In genomic region chr3:144203259-144203987, GRCm38 (mm10) we compare ENCODE assay signal across 8 mouse cellular contexts. TPM values are rescaled to one million over a fixed set of nuclear protein-coding genes. Genes with fewer than 3 reads are reported as not detected.
DNase-seq lines count a peak whose midpoint lies in the region; ATAC-seq and TF ChIP-seq lines count a peak whose summit lies in the region.

No protein-coding gene starts in this region.

- no peak for TF ChIP-seq EP300 in liver, embryonic 14.5 days (IDR thresholded peaks at IDR 0.05; ENCODE audit: low read depth)

- no peaks in the 10 kb centered on the region; the same call in 1 of the 2 replicates for H3K4me1 ChIP-seq in embryonic facial prominence, embryonic 11.5 days (ENCODE audit: control insufficient read depth, insufficient read depth, low read length)
- H3K4me1 ChIP-seq in hindbrain, embryonic 13.5 days (replicated peaks) = peaks cover 50% of the 10 kb centered on the region
- peaks cover 22 to 25% of the 10 kb centered on the region in 2 experiments for H3K4me1 ChIP-seq in liver, embryonic 14.5 days (replicated peaks; ENCODE audit: control insufficient read depth in 2 of 2, insufficient read depth in 2 of 2, low read length in 1 of 2)

- under 1% methylated on average over 15 of the region's 15 CpGs for WGBS in embryonic facial prominence, embryonic 11.5 days
- WGBS in hindbrain, embryonic 13.5 days = under 1% methylated on average over 15 of the region's 15 CpGs
- under 1% methylated on average over 15 of the region's 15 CpGs for WGBS in liver, embryonic 14.5 days (ENCODE audit: insufficient replicate concordance)

- TF ChIP-seq CTCF in liver, embryonic 14.5 days (IDR thresholded peaks at IDR 0.05; ENCODE audit: low read depth) = no peak

- H3K9ac ChIP-seq in embryonic facial prominence, embryonic 11.5 days (replicated peaks; ENCODE audit: low read length) = peak overlapping the region; percentile 97
- peak overlapping the region; percentile 96 for H3K9ac ChIP-seq in hindbrain, embryonic 13.5 days
- H3K9ac ChIP-seq in liver, embryonic 14.5 days (replicated peaks) = peak overlapping the region; percentile 86

- peak overlapping the region; percentile 84 for H3K4me2 ChIP-seq in embryonic facial prominence, embryonic 11.5 days (ENCODE audit: low read depth, low read length)
- H3K4me2 ChIP-seq in hindbrain, embryonic 13.5 days = peak overlapping the region; percentile 90
- H3K4me2 ChIP-seq in liver, embryonic 14.5 days (ENCODE audit: low read depth) = peak overlapping the region; percentile 96

- H3K27ac ChIP-seq in embryonic facial prominence, embryonic 11.5 days (replicated peaks; ENCODE audit: low read depth, low read length) = peak overlapping the region; percentile 99
- peak overlapping the region; percentile 99 for H3K27ac ChIP-seq in hindbrain, embryonic 13.5 days
- peak overlapping the region; percentile 68 for H3K27ac ChIP-seq in liver, embryonic 14.5 days

- H3K4me3 ChIP-seq in embryonic facial prominence, embryonic 11.5 days (ENCODE audit: low read depth, low read length) = peak overlapping the region; percentile 92
- peak overlapping the region; percentile 81 for H3K4me3 ChIP-seq in hindbrain, embryonic 13.5 days
- peak overlapping the region; percentile 66 to 84 for H3K4me3 ChIP-seq in liver, embryonic 14.5 days (ENCODE audit: insufficient read depth in 1 of 2, low read depth in 2 of 2, low read length in 2 of 2)

- no peaks in the 10 kb centered on the region for H3K27me3 ChIP-seq in embryonic facial prominence, embryonic 11.5 days (ENCODE audit: control insufficient read depth, insufficient read depth, low read length)
- no peaks in the 10 kb centered on the region for H3K27me3 ChIP-seq in hindbrain, embryonic 13.5 days
- H3K27me3 ChIP-seq in liver, embryonic 14.5 days (ENCODE audit: control insufficient read depth, insufficient read depth, low read length) = no peaks in the 10 kb centered on the region

- H3K9me3 ChIP-seq in embryonic facial prominence, embryonic 11.5 days (replicated peaks; ENCODE audit: control insufficient read depth, low read length) = no peaks in the 10 kb centered on the region
- H3K9me3 ChIP-seq in hindbrain, embryonic 13.5 days = no peaks in the 10 kb centered on the region
- H3K9me3 ChIP-seq in liver, embryonic 14.5 days (ENCODE audit: control insufficient read depth, low read length) = no peaks in the 10 kb centered on the region

- no peaks in the 10 kb centered on the region for H3K36me3 ChIP-seq in embryonic facial prominence, embryonic 11.5 days (replicated peaks; ENCODE audit: control insufficient read depth, insufficient read depth, low read depth, low read length)
- peaks cover 3% of the 10 kb centered on the region; the same call in 1 of the 2 replicates for H3K36me3 ChIP-seq in hindbrain, embryonic 13.5 days
- no peaks in the 10 kb centered on the region; the same call in 1 of the 2 replicates for H3K36me3 ChIP-seq in liver, embryonic 14.5 days (replicated peaks; ENCODE audit: control insufficient read depth, insufficient read depth, low read depth)

- no peak for ATAC-seq in embryonic facial prominence, embryonic 11.5 days (replicated peaks; ENCODE audit: insufficient number of reproducible peaks, low FRiP score, low TSS enrichment, low read depth)
- no peak for ATAC-seq in hindbrain, embryonic 13.5 days (ENCODE audit: low FRiP score)
- ATAC-seq in liver, embryonic 14.5 days (ENCODE audit: insufficient read depth) = no peak

- DNase-seq in thymus, postnatal 0 days (ENCODE audit: low spot score) = peak; percentile 26
- no peak for DNase-seq in thymus, postnatal 10 days (ENCODE audit: low spot score in 2 of 2)
- DNase-seq in embryonic facial prominence, embryonic 11.5 days (ENCODE audit: low spot score) = peak; percentile 65
- no peak for DNase-seq in liver, embryonic 14.5 days (ENCODE audit: low read depth in 3 of 3, low spot score in 3 of 3)
- DNase-seq in retina, postnatal 1 day = peak; percentile 72
- DNase-seq in cerebellum, adult 11-12 months = no peak
- DNase-seq in right cerebral cortex, postnatal 36 days (ENCODE audit: low spot score in 2 of 2) = no peak

RNA-seq across cellular contexts. Expression of gene Lmo4, which starts 1.6 kb away (rescaled TPM):
- polyA plus RNA-seq in thymus, postnatal 0 days (2015; fragmentation: Nextera tagmentation; extraction: Ambion mirVana) = 39.6 and 43.4 TPM in 2 replicates
- polyA plus RNA-seq in embryonic facial prominence, embryonic 11.5 days (2014; fragmentation: Nextera tagmentation; extraction: Ambion mirVana) = 104 TPM in 2 replicates
- 99.1 and 107 TPM in 2 replicates for polyA plus RNA-seq in hindbrain, embryonic 13.5 days (2015; fragmentation: Nextera tagmentation; extraction: Ambion mirVana)
- 14.4 and 15.4 TPM in 2 replicates for polyA plus RNA-seq in liver, embryonic 14.5 days (2012; rRNA removed)
- polyA plus RNA-seq in liver, embryonic 14.5 days (2014; fragmentation: Nextera tagmentation; extraction: Ambion mirVana) = 12.5 and 13.1 TPM in 2 replicates

Comparison
In these comparisons a context has a peak if more than half of its experiments do, and no peak if none do; other contexts are left out.
1. DNase-seq: peak in thymus, postnatal 0 days (single experiment), embryonic facial prominence, embryonic 11.5 days (single experiment) and retina, postnatal 1 day (single experiment); none in thymus, postnatal 10 days (0 of 2), liver, embryonic 14.5 days (0 of 3), cerebellum, adult 11-12 months (single experiment) and right cerebral cortex, postnatal 36 days (0 of 2).
2. Peak in every context shown above with its lines, with median percentiles within 50 percentile points of each other: H3K27ac ChIP-seq, H3K4me2 ChIP-seq, H3K4me3 ChIP-seq and H3K9ac ChIP-seq.